10 mouse cellular contexts compared by ENCODE assay signal in genomic region chr17:45873996-45874395, GRCm38 (mm10).
DNase-seq lines count a peak whose midpoint lies in the region; ATAC-seq and TF ChIP-seq lines count a peak whose summit lies in the region.
"Had no signal": no experiment of that assay in that cellular context is flagged by ENCODE, and none has a peak within 500 bp of the region (broad histone marks: within the 10 kb centered on the region; RNA-seq: fewer than 3 reads in every experiment).

No protein-coding gene starts in this region.

- no peak for TF ChIP-seq CTCF in lung, adult 2 months (IDR thresholded peaks at IDR 0.05; ENCODE audit: insufficient read depth, low read length)

- H3K36me3 ChIP-seq in lung, embryonic 15.5 days = no peaks in the 10 kb centered on the region
- no peaks in the 10 kb centered on the region for H3K36me3 ChIP-seq in forebrain, embryonic 13.5 days (ENCODE audit: poor library complexity, severe bottlenecking)
- no peaks in the 10 kb centered on the region for H3K36me3 ChIP-seq in limb, embryonic 12.5 days
- H3K36me3 ChIP-seq in stomach, embryonic 15.5 days = no peaks in the 10 kb centered on the region

- H3K4me2 ChIP-seq in lung, embryonic 15.5 days = peak overlapping the region; percentile 29
- peak overlapping the region; percentile 51 for H3K4me2 ChIP-seq in forebrain, embryonic 13.5 days
- H3K4me2 ChIP-seq in limb, embryonic 12.5 days = peak overlapping the region; percentile 49
- peak overlapping the region; percentile 23 for H3K4me2 ChIP-seq in stomach, embryonic 15.5 days

- peak overlapping the region; percentile 62 for H3K27ac ChIP-seq in lung, embryonic 15.5 days
- H3K27ac ChIP-seq in forebrain, embryonic 13.5 days = peak overlapping the region; percentile 80
- H3K27ac ChIP-seq in limb, embryonic 12.5 days = no peak overlapping the region
- H3K27ac ChIP-seq in stomach, embryonic 15.5 days = peak overlapping the region; percentile 31; the same call in 1 of the 2 replicates

- H3K4me3 ChIP-seq in lung, embryonic 15.5 days = no peak overlapping the region
- no peak overlapping the region for H3K4me3 ChIP-seq in lung, adult 2 months (replicated peaks; ENCODE audit: extremely low read depth, low read depth, low read length)
- peak overlapping the region; percentile 17 for H3K4me3 ChIP-seq in forebrain, embryonic 13.5 days
- no peak overlapping the region for H3K4me3 ChIP-seq in limb, embryonic 12.5 days (replicated peaks)
- H3K4me3 ChIP-seq in stomach, embryonic 15.5 days (replicated peaks) = no peak overlapping the region

- H3K27me3 ChIP-seq in lung, embryonic 15.5 days = peaks cover 25% of the 10 kb centered on the region
- peaks cover 3% of the 10 kb centered on the region; the same call in 1 of the 2 replicates for H3K27me3 ChIP-seq in forebrain, embryonic 13.5 days
- peaks cover 24% of the 10 kb centered on the region for H3K27me3 ChIP-seq in limb, embryonic 12.5 days
- peaks cover 12% of the 10 kb centered on the region for H3K27me3 ChIP-seq in stomach, embryonic 15.5 days (replicated peaks)

- DNase-seq in lung, adult 2 months = no peak
- DNase-seq in MN1 (ENCODE audit: low spot score) = no peak
- no peak for DNase-seq in thymus, adult 18-20 months
- DNase-seq in adrenal gland, adult (ENCODE audit: inconsistent age in 2 of 2, low spot score in 1 of 2) = no peak
- DNase-seq: cerebellum, adult 11-12 months; thymus, postnatal 25 days had no signal

- WGBS in lung, embryonic 15.5 days = 30% methylated on average over 8 of the region's 8 CpGs
- 38% methylated on average over 8 of the region's 8 CpGs for WGBS in lung, adult 2 months
- WGBS in forebrain, embryonic 13.5 days = 6% methylated on average over 8 of the region's 8 CpGs
- WGBS in limb, embryonic 12.5 days = 12% methylated on average over 8 of the region's 8 CpGs
- 24% methylated on average over 8 of the region's 8 CpGs for WGBS in stomach, embryonic 15.5 days

- no peak overlapping the region for H3K9ac ChIP-seq in lung, embryonic 15.5 days
- peak overlapping the region; percentile 50 for H3K9ac ChIP-seq in forebrain, embryonic 13.5 days
- H3K9ac ChIP-seq in limb, embryonic 12.5 days (replicated peaks) = no peak overlapping the region
- H3K9ac ChIP-seq in stomach, embryonic 15.5 days = no peak overlapping the region

- ATAC-seq in lung, embryonic 15.5 days (ENCODE audit: borderline replicate concordance, extremely low read depth, low FRiP score, low TSS enrichment) = no peak
- ATAC-seq in forebrain, embryonic 13.5 days = peak; percentile 62
- no peak for ATAC-seq in limb, embryonic 12.5 days (ENCODE audit: insufficient number of reproducible peaks, insufficient read depth, low FRiP score, low TSS enrichment, low read depth)
- ATAC-seq in stomach, embryonic 15.5 days (ENCODE audit: insufficient read depth, low FRiP score, low read depth) = no peak

- no peak for TF ChIP-seq POLR2A in lung, adult 2 months (IDR thresholded peaks at IDR 0.05; ENCODE audit: borderline replicate concordance, extremely low read depth, low read depth, low read length)

- peaks cover 41% of the 10 kb centered on the region for H3K4me1 ChIP-seq in lung, embryonic 15.5 days
- peaks cover 6% of the 10 kb centered on the region for H3K4me1 ChIP-seq in lung, adult 2 months (ENCODE audit: control insufficient read depth, insufficient read depth, low read length)
- H3K4me1 ChIP-seq in forebrain, embryonic 13.5 days = peaks cover 39% of the 10 kb centered on the region
- peaks cover 57% of the 10 kb centered on the region for H3K4me1 ChIP-seq in limb, embryonic 12.5 days (replicated peaks)
- H3K4me1 ChIP-seq in stomach, embryonic 15.5 days = peaks cover 30% of the 10 kb centered on the region

- H3K9me3 ChIP-seq in lung, embryonic 15.5 days = peaks cover 4% of the 10 kb centered on the region; the same call in 1 of the 2 replicates
- 0 out of 2 replicates have a peak, but pooled peaks cover 4% of the 10 kb centered on the region for H3K9me3 ChIP-seq in forebrain, embryonic 13.5 days (replicated peaks)
- H3K9me3 ChIP-seq in limb, embryonic 12.5 days = peaks cover 5% of the 10 kb centered on the region; the same call in 1 of the 2 replicates
- H3K9me3 ChIP-seq in stomach, embryonic 15.5 days = no peaks in the 10 kb centered on the region
